Mouse (Mus musculus): ENCODE measurements at regions not wholly inside any gene's neighbourhood (a gene's known extent, or its start where the extent isn't known, plus 50 kb on each side); places are given as distances from the start of the nearest gene placed in this dataset.

DNA sequence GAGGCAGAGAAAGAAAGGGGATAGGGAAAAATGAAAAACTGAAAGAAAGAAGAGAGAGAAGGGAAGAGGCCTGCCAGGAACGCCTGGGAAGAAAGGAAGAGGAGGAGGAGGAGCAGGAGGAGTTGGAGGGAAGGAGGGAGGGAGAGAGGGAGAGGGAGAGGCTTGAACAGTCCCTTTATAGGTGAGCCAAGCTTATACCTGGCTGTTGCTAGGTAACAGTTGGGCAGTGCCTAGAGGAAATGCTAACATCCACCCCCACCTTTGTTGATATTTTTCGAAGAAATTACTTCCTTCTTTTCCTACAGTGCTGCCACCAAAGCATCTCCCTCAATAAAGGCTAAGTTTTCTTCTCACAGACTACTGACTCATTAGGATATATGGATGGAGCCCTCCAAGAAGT is 68.3 kb upstream of the Tmprss2 start:
- DNase-seq (ENCODE audit: extremely low read depth), result no peak

DNA sequence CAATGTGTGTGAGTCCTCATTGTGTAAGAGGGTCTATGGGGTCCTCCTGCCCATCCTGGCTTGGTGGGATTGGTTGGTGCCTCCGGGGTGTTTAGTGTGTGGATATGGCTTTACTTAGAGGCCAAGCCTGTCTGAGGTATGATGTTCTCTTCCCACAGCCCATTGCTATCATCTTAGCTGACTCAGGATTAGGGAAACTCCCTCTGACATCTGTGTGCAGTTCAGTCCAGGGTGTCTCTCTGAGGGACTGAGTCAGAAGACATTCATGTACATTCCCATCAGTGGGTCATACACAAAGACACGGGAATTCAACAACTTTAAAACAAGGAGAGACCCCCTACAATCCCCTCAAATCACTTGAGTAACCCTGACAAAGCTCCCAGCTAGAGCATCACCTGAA is 66.6 kb upstream of the Tmprss2 start:
- dilution Hi-C loops (cut with MboI; ENCODE audit: extremely low pct_ligation_motif_present, extremely low pct_unique_long_range_greater_than_20kb, low sequenced_read_pairs) (no loop called here), in situ Hi-C loops (cut with MboI; ENCODE audit: low pct_ligation_motif_present, low pct_unique_long_range_greater_than_20kb, low sequenced_read_pairs) (no loop called here)
- Histone ChIP-seq H3K4me2 (ENCODE audit: insufficient read depth, low read depth, poor library complexity, severe bottlenecking) (no peak overlapping the region), H3K36me3 (replicated peaks in 1 of 2; ENCODE audit: control insufficient read depth in 1 of 2, insufficient read depth in 1 of 2, low read length in 1 of 2) (no peaks in the 10 kb centered on the region), H3K27ac (ENCODE audit: insufficient read depth, low read depth) (no peak overlapping the region), H3K9ac (ENCODE audit: insufficient read depth, low read depth) (no peak overlapping the region), H3K9me3 (replicated peaks; ENCODE audit: low read length) (peaks cover 7% of the 10 kb centered on the region), H3K27me3 (replicated peaks) (no peaks in the 10 kb centered on the region), H3K4me3 (replicated peaks in 1 of 3; ENCODE audit: low read depth in 2 of 3, low read length in 2 of 3, poor library complexity in 1 of 3) (no peak overlapping the region), H3K4me1 (ENCODE audit: control insufficient read depth in 1 of 2, insufficient read depth in 2 of 2) (no peaks in the 10 kb centered on the region), H3K79me2 (replicated peaks; ENCODE audit: control insufficient read depth, extremely low read depth, insufficient read depth, poor library complexity, severe bottlenecking) (no peaks in the 10 kb centered on the region)
- TF ChIP-seq ZNF384 (IDR thresholded peaks at IDR 0.05; ENCODE audit: low read depth, low read length), result no peak
- no peak for TF ChIP-seq PAX5 (IDR thresholded peaks at IDR 0.05; ENCODE audit: low read length)
- no peak for TF ChIP-seq UBTF (IDR thresholded peaks at IDR 0.05; ENCODE audit: low read depth, low read length)
- TF ChIP-seq MAZ (IDR thresholded peaks at IDR 0.05; ENCODE audit: low read depth, low read length), result no peak
- TF ChIP-seq MAFK (IDR thresholded peaks at IDR 0.05; ENCODE audit: insufficient replicate concordance, low read length), result no peak
- TF ChIP-seq MYC (IDR thresholded peaks at IDR 0.05; ENCODE audit: low read depth, low read length), result no peak
- no peak for TF ChIP-seq TCF12 (IDR thresholded peaks at IDR 0.05; ENCODE audit: low read depth, low read length)
- TF ChIP-seq ELF1 (IDR thresholded peaks at IDR 0.05; ENCODE audit: low read depth, low read length), result no peak
- no peak for TF ChIP-seq POLR2A (IDR thresholded peaks at IDR 0.05; ENCODE audit: low read depth, low read length)
- no peak for TF ChIP-seq E2F4 (IDR thresholded peaks at IDR 0.05; ENCODE audit: insufficient replicate concordance, low read depth, low read length)
- TF ChIP-seq HCFC1 (IDR thresholded peaks at IDR 0.05; ENCODE audit: low read depth, low read length), result no peak
- no peak for TF ChIP-seq SMC3 (IDR thresholded peaks at IDR 0.05; ENCODE audit: low read depth, low read length)
- no peak for TF ChIP-seq ZMIZ1 (IDR thresholded peaks at IDR 0.05; ENCODE audit: low read depth, low read length)
- TF ChIP-seq BHLHE40 (IDR thresholded peaks at IDR 0.05; ENCODE audit: low read depth, low read length), result no peak
- TF ChIP-seq EP300 (IDR thresholded peaks at IDR 0.05; ENCODE audit: low read length), result no peak
- TF ChIP-seq SIN3A (IDR thresholded peaks at IDR 0.05; ENCODE audit: low read length), result no peak
- TF ChIP-seq USF1 (IDR thresholded peaks at IDR 0.05; ENCODE audit: low read depth, low read length), result no peak
- TF ChIP-seq TBP (conservative IDR thresholded peaks at IDR 0.05; ENCODE audit: low read depth, low read length), result no peak
- no peak for TF ChIP-seq USF2 (conservative IDR thresholded peaks at IDR 0.05; ENCODE audit: low read depth, low read length)
- no peak for DNase-seq (ENCODE audit: extremely low read depth)

More for the DNA sequence above, 68.3 kb upstream of the Tmprss2 start:
- no peak overlapping the region for H3K9ac ChIP-seq (ENCODE audit: insufficient read depth, low read depth)
- H3K36me3 ChIP-seq (replicated peaks in 1 of 2; ENCODE audit: control insufficient read depth in 1 of 2, insufficient read depth in 1 of 2, low read length in 1 of 2), result no peaks in the 10 kb centered on the region
- peaks cover 7% of the 10 kb centered on the region for H3K9me3 ChIP-seq (replicated peaks; ENCODE audit: low read length)
- no peak overlapping the region for H3K4me2 ChIP-seq (ENCODE audit: insufficient read depth, low read depth, poor library complexity, severe bottlenecking)
- H3K27me3 ChIP-seq (replicated peaks), result no peaks in the 10 kb centered on the region
- TF ChIP-seq USF2 (conservative IDR thresholded peaks at IDR 0.05; ENCODE audit: low read depth, low read length) (no peak), E2F4 (IDR thresholded peaks at IDR 0.05; ENCODE audit: insufficient replicate concordance, low read depth, low read length) (no peak), MYC (IDR thresholded peaks at IDR 0.05; ENCODE audit: low read depth, low read length) (no peak), ZMIZ1 (IDR thresholded peaks at IDR 0.05; ENCODE audit: low read depth, low read length) (no peak), MAZ (IDR thresholded peaks at IDR 0.05; ENCODE audit: low read depth, low read length) (no peak), ETS1 (conservative IDR thresholded peaks at IDR 0.05; ENCODE audit: low read depth, low read length) (no peak), USF1 (IDR thresholded peaks at IDR 0.05; ENCODE audit: low read depth, low read length) (no peak), EP300 (IDR thresholded peaks at IDR 0.05; ENCODE audit: low read length) (no peak), SMC3 (IDR thresholded peaks at IDR 0.05; ENCODE audit: low read depth, low read length) (no peak), KAT2A (IDR thresholded peaks at IDR 0.05; ENCODE audit: insufficient replicate concordance, low read length) (no peak), POLR2A (IDR thresholded peaks at IDR 0.05; ENCODE audit: low read depth, low read length) (no peak), SIN3A (IDR thresholded peaks at IDR 0.05; ENCODE audit: low read length) (no peak)
- dilution Hi-C loops (cut with MboI; ENCODE audit: extremely low pct_ligation_motif_present, extremely low pct_unique_long_range_greater_than_20kb, low sequenced_read_pairs), result no loop called here
- H3K79me2 ChIP-seq (replicated peaks; ENCODE audit: control insufficient read depth, extremely low read depth, insufficient read depth, poor library complexity, severe bottlenecking), result no peaks in the 10 kb centered on the region
- no peak overlapping the region for H3K27ac ChIP-seq (ENCODE audit: insufficient read depth, low read depth)
- H3K4me1 ChIP-seq (ENCODE audit: control insufficient read depth in 1 of 2, insufficient read depth in 2 of 2), result no peaks in the 10 kb centered on the region
- in situ Hi-C loops (cut with MboI; ENCODE audit: low pct_ligation_motif_present, low pct_unique_long_range_greater_than_20kb, low sequenced_read_pairs), result no loop called here
- no peak overlapping the region for H3K4me3 ChIP-seq (replicated peaks in 1 of 3; ENCODE audit: low read depth in 2 of 3, low read length in 2 of 3, poor library complexity in 1 of 3)

All from CH12.LX (cell line).